Mouse (Mus musculus): Measurements from ENCODE around the gene Gm5155.
"Not testable (repeated sequence)": the region's sequence is repeated elsewhere in the genome, so short reads cannot be mapped to it uniquely, and the experiment has no call there.

Gene Gm5155

DNA sequence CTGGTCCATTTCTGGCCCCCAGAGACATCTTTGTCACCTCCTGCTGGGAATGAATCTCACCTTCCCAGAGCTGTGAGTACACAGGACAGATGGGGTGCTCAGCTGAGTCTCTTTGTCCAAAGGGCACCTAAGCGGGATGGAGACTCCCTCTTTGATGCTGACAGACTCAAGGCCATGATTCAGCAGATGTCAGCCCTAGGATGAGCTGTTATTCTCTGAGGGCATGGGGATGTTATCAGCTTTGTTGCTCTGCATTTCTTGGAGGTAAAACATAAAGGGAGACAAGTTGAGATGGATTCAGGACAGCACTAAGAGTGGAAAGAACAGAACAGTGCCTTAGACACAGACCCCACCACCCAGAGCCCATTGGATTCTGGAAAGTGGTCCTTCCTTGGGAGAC, at the start of gene Gm5155:
TSS of gene Gm5155 (plus strand) at position 301 of the 400 bp plus-strand sequence.
- no peak for DNase-seq (ENCODE audit: low spot score)

DNA sequence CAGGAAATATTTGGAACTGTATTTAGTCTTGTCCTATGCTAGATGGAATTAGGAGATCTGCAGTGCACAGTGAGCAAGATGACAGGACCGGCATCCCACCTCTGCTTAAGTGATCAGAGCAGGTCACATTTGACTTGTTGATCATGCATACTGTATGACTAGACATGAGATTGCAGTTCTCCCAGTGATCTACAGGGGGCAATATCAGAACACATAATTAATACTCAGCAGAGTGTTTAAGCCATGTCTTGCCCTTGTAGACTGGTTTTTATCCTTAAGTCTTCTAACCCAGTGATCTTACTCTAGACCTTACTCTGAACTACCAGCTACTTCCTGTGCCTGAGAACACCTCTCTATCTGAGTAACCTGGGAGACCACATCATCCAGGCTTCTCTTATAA, 791 bp upstream of the Gm5155 start:
- DNase-seq (ENCODE audit: low spot score): no peak

DNA sequence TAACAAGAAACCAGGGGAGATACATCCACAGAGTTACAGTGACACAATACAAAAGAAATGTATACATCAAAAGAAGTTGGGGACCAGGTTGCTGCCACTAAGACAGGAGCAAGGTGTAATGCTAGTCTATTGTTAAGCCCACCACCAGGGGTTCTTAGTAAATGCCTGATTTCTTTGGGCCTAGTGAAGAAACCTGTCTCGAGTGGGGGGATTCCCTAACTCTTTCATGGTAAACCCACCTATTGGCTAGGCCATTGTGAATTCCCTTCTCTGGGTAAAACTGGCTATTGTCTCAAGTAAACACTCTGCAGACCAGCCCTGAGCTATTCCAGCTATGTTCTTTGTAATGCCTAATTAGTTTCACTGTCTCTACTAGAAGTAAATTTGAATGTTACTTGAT, 23.8 kb downstream of the Gm5155 start:
- DNase-seq (ENCODE audit: low spot score): not testable (repeated sequence)

DNA sequence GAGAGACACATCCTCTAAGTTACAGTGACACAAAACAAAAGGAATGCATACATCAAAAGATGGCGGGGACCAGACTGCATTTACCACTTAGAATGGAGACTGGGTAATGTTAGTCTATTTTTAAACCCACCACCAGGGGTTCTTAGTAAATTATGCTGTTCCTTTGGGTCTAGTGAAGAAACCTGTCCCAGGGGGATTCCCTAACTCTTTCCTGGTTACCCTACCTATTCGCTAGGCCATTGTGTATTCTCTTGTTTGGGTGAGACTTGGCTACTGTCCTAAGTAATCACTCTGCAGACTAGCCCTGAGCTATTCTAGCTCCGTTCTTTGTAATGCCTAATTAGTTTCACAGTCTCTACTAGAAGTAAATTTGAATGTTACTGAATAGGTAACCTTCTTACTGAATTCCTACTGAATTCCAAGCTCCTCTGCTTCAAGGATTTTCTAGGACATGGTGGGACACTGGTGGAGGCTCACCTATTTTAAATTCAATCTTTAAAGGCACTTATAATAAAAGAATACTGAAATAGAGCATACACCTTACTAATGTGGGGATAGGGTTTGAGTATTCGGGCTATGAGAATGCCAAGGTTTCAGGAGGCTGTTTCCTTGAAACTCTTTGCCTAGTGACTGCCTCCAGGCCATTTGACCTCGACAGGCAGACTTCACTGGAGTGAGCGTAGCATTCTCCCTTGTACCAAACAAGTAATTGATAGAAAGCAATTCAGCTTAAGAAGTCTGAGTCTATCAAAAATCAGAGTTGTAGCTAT, 31.8 kb downstream of the Gm5155 start:
- DNase-seq (ENCODE audit: low spot score): no peak
